Mouse (Mus musculus): ENCODE data around the gene Bcas3. TPM values are rescaled to one million over a fixed set of nuclear protein-coding genes. Genes with fewer than 3 reads are reported as not detected.

The Bcas3 gene
- polyA plus RNA-seq, 1 experiment from 2014 or later = 31.5 TPM

DNA sequence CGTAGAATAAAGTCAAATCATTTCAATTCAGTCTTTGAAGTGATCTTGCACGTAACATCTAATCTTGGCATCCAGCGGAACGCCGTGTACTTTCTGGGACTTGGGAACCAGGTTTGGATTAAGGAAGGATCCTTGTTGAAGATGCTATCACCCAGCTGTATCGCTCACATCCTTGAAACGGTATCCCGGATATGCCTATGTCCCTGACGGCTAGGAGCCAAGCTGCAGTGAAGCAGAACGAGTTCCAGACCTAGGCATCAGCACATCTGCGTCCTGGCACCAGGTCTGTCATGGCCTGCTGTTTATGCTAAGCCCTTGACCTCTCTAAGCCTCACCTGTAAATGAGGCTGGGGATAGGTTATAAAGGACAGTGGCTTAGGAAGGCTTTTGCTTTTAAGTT is 447.4 kb downstream of the Bcas3 start:
- no peaks in the 10 kb centered on the region for H3K9me3 ChIP-seq (replicated peaks; ENCODE audit: low read length)
- DNase-seq (ENCODE audit: low spot score) (no peak), ATAC-seq (replicated peaks; ENCODE audit: low FRiP score, low read depth) (no peak)
- TF ChIP-seq CTCF (IDR thresholded peaks at IDR 0.05; ENCODE audit: low read depth) = no peak
- 50% methylated on average over 11 of the region's 11 CpGs for WGBS
- no peak overlapping the region for H3K4me2 ChIP-seq (ENCODE audit: low read length)
- H3K4me3 ChIP-seq (replicated peaks; ENCODE audit: low read depth, low read length) = no peak overlapping the region
- no peaks in the 10 kb centered on the region for H3K27me3 ChIP-seq (ENCODE audit: insufficient read depth, low read length)
- H3K9ac ChIP-seq (ENCODE audit: low read depth, low read length) = no peak overlapping the region
- no peaks in the 10 kb centered on the region for H3K36me3 ChIP-seq (ENCODE audit: insufficient read depth, low read length)
- H3K4me1 ChIP-seq (replicated peaks; ENCODE audit: insufficient read depth, low read length) = peaks cover 8% of the 10 kb centered on the region; the same call in 1 of the 2 replicates
- H3K27ac ChIP-seq = peak overlapping the region; percentile 27; the same call in 1 of the 2 replicates

DNA sequence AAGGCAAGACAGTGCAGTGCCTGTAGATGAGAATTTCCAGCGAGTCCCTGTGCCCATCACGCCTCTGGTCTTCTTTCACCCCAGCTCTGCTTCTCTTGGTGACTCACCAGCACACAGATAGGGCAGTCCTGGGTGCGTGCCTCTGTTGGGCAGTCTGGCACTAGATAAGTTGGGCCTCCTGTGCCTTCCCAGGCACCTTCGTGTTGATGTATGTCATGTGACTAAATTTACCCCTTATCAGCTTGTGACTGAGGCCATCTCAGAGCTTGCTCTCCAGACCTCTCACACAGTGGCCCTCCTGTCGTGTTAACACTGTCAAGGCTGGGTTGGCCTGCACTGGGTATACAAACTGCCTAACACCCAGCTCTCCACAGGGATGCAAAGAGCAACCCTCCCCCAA is 451.1 kb downstream of the Bcas3 start:
- DNase-seq (ENCODE audit: low spot score) (no peak), ATAC-seq (replicated peaks; ENCODE audit: low FRiP score, low read depth) (no peak)
- 75% methylated on average over 5 of the region's 5 CpGs for WGBS
- Histone ChIP-seq H3K27ac (no peak overlapping the region), H3K4me1 (replicated peaks; ENCODE audit: insufficient read depth, low read length) (peaks cover 8% of the 10 kb centered on the region; the same call in 1 of the 2 replicates), H3K9ac (ENCODE audit: low read depth, low read length) (no peak overlapping the region), H3K4me2 (ENCODE audit: low read length) (no peak overlapping the region), H3K36me3 (ENCODE audit: insufficient read depth, low read length) (no peaks in the 10 kb centered on the region), H3K27me3 (ENCODE audit: insufficient read depth, low read length) (no peaks in the 10 kb centered on the region), H3K9me3 (replicated peaks; ENCODE audit: low read length) (no peaks in the 10 kb centered on the region), H3K4me3 (replicated peaks; ENCODE audit: low read depth, low read length) (no peak overlapping the region)
- no peak for TF ChIP-seq CTCF (IDR thresholded peaks at IDR 0.05; ENCODE audit: low read depth)

DNA sequence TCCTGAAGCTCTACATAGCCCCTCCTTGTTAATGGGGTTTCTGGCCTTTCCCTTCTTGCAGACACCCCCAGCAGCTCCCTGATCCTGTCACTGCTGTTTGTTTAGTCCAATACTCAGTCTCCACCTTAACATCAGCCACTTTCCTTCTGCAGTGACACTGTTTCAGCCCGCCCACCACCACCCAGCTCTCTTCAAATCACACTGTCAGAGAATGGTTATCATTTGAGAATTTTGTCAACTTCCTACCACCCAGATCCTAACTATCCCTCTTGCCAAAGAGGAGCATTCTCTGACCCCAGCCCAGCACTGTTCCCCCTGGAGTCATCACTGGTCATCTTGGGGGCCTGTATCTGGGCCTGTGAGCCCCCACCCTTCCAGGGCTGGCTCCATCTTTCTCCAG is 452.8 kb downstream of the Bcas3 start:
- H3K27me3 ChIP-seq (ENCODE audit: insufficient read depth, low read length) = no peaks in the 10 kb centered on the region
- no peak overlapping the region for H3K9ac ChIP-seq (ENCODE audit: low read depth, low read length)
- H3K4me1 ChIP-seq (replicated peaks; ENCODE audit: insufficient read depth, low read length) = 0 out of 2 replicates have a peak, but pooled peaks cover 4% of the 10 kb centered on the region
- H3K27ac ChIP-seq = no peak overlapping the region
- H3K36me3 ChIP-seq (ENCODE audit: insufficient read depth, low read length) = no peaks in the 10 kb centered on the region
- whole genome bisulfite sequencing = 81% methylated on average over 1 of the region's 1 CpGs
- TF ChIP-seq CTCF (IDR thresholded peaks at IDR 0.05; ENCODE audit: low read depth) = no peak
- H3K4me3 ChIP-seq (replicated peaks; ENCODE audit: low read depth, low read length) = no peak overlapping the region
- no peak for ATAC-seq (replicated peaks; ENCODE audit: low FRiP score, low read depth)
- no peak for DNase-seq (ENCODE audit: low spot score)
- no peaks in the 10 kb centered on the region for H3K9me3 ChIP-seq (replicated peaks; ENCODE audit: low read length)
- no peak overlapping the region for H3K4me2 ChIP-seq (ENCODE audit: low read length)

DNA sequence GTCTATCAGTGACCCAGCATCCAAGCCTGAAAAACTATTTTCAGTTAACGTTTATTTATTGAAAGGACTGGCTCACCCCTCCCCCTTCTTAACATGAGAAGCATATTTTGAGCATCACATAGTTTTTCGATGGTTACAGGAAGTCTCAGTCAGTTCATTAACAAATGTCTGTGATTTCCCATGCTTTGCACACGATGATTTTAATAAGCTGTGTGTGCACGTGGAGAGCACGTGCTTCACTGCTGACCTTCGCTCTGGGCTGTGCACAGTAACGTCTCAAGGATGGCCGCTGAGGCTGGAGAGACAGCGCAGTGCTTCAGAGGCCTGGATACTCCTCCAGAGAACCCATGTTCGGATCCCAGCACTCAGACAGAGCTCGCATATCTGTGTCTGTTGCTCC is 454.4 kb downstream of the Bcas3 start:
- no peak overlapping the region for H3K9ac ChIP-seq (ENCODE audit: low read depth, low read length)
- H3K9me3 ChIP-seq (replicated peaks; ENCODE audit: low read length) = no peaks in the 10 kb centered on the region
- no peak overlapping the region for H3K4me3 ChIP-seq (replicated peaks; ENCODE audit: low read depth, low read length)
- ATAC-seq (replicated peaks; ENCODE audit: low FRiP score, low read depth) (no peak), DNase-seq (ENCODE audit: low spot score) (no peak)
- no peaks in the 10 kb centered on the region for H3K36me3 ChIP-seq (ENCODE audit: insufficient read depth, low read length)
- no peaks in the 10 kb centered on the region; the same call in 1 of the 2 replicates for H3K4me1 ChIP-seq (replicated peaks; ENCODE audit: insufficient read depth, low read length)
- TF ChIP-seq CTCF (IDR thresholded peaks at IDR 0.05; ENCODE audit: low read depth) = no peak
- H3K27ac ChIP-seq = no peak overlapping the region
- H3K27me3 ChIP-seq (ENCODE audit: insufficient read depth, low read length) = no peaks in the 10 kb centered on the region
- no peak overlapping the region for H3K4me2 ChIP-seq (ENCODE audit: low read length)
- WGBS = 60% methylated on average over 11 of the region's 11 CpGs

DNA sequence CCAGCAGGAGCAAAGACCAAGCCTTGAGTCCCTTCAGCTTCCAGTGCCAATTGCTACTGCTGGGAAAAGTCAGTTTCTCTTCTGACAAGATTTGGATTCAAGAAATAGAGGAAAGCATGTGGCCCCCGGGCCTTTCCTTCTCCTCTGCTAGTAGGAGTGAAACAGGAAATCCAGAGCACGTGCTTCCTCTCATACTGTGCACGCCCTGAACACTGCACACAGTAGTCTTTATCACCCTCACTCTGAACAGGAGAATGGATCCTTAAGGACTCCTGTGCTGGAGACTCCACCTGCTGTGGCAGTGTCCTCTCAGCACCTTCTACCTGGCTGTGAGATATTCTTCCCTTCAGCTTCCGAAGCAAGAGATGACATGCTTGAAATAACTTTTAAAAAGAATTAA is 458.3 kb downstream of the Bcas3 start:
- Histone ChIP-seq H3K9ac (ENCODE audit: low read depth, low read length) (no peak overlapping the region), H3K4me2 (ENCODE audit: low read length) (no peak overlapping the region), H3K36me3 (ENCODE audit: insufficient read depth, low read length) (no peaks in the 10 kb centered on the region), H3K4me3 (replicated peaks; ENCODE audit: low read depth, low read length) (no peak overlapping the region), H3K27me3 (ENCODE audit: insufficient read depth, low read length) (no peaks in the 10 kb centered on the region), H3K4me1 (replicated peaks; ENCODE audit: insufficient read depth, low read length) (no peaks in the 10 kb centered on the region; the same call in 1 of the 2 replicates), H3K9me3 (replicated peaks; ENCODE audit: low read length) (no peaks in the 10 kb centered on the region), H3K27ac (no peak overlapping the region)
- ATAC-seq (replicated peaks; ENCODE audit: low FRiP score, low read depth) (no peak), DNase-seq (ENCODE audit: low spot score) (no peak)
- WGBS = 63% methylated on average over 4 of the region's 4 CpGs
- no peak for TF ChIP-seq CTCF (IDR thresholded peaks at IDR 0.05; ENCODE audit: low read depth)

DNA sequence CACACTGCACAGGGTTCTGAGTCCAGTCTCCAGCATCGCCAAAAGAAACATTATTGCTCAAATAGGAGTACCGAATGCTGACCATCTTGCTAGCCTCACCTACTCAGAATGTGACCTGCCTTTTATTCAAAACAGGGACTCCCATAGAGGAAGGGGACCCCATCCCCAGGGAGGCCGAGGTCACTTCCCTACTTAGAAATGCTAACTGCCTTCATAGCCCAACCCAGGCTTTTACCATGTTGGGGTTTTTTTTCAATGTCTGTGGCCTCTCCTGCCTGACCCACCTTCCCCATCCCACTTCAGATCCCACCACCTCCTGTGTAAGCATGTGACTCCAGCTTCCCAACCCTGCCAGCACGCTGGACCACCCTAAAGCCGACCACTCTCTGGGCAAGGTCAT is 458.7 kb downstream of the Bcas3 start:
- H3K27me3 ChIP-seq (ENCODE audit: insufficient read depth, low read length) = no peaks in the 10 kb centered on the region
- H3K36me3 ChIP-seq (ENCODE audit: insufficient read depth, low read length) = no peaks in the 10 kb centered on the region
- no peak overlapping the region for H3K4me3 ChIP-seq (replicated peaks; ENCODE audit: low read depth, low read length)
- DNase-seq (ENCODE audit: low spot score) (no peak), ATAC-seq (replicated peaks; ENCODE audit: low FRiP score, low read depth) (no peak)
- no peak overlapping the region for H3K4me2 ChIP-seq (ENCODE audit: low read length)
- WGBS = 92% methylated on average over 5 of the region's 5 CpGs
- no peak for TF ChIP-seq CTCF (IDR thresholded peaks at IDR 0.05; ENCODE audit: low read depth)
- no peak overlapping the region for H3K9ac ChIP-seq (ENCODE audit: low read depth, low read length)
- H3K9me3 ChIP-seq (replicated peaks; ENCODE audit: low read length) = no peaks in the 10 kb centered on the region
- no peak overlapping the region for H3K27ac ChIP-seq
- H3K4me1 ChIP-seq (replicated peaks; ENCODE audit: insufficient read depth, low read length) = no peaks in the 10 kb centered on the region; the same call in 1 of the 2 replicates
